Mouse (Mus musculus): Measurements from ENCODE around the gene 1700013G24Rik. TPM values are rescaled to one million over a fixed set of nuclear protein-coding genes. Genes with fewer than 3 reads are reported as not detected.

The 1700013G24Rik gene
- polyA plus RNA-seq, 1 experiment from 2014 or later: not detected

DNA sequence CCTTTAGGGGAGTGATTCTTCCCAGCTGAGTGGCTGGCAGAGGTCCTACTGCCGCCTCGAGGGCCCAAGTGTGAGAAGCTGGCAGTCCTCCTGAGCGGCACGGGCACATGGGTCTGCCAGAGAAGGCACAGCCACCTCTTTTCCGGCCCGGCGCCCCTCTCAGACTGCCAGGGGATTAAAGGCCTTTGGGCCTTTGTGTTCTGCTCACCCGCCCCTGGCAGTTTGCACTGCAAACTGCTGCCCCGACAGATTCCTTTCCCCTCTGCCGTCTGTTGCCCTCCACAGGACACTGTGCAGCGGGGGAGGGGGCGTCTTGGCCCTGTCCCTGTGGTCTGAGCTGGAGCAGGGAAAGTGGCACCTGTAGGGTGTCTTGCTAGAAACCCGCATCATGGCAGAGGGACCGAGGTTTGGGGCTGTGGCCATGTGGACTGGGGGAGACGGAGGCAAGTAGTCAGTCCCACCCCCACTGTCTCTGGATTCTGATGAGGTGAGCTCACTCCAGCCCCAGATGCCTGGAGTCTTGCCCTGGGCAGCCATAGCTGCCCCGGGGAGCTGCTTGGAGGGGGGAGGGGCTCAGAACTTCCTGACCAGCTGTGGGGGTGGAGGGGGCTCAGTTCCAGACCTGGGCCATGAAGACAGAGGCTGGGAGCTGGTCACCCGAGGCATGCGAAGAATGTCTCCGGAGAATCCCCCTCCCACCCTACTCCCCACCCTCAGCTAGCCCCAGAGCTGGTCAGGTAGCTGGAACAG is 41.8 kb downstream of the 1700013G24Rik start:
- Histone ChIP-seq H3K4me2 (ENCODE audit: low read depth, low read length) (peak overlapping the region; percentile 30), H3K36me3 (ENCODE audit: control insufficient read depth, insufficient read depth) (no peaks in the 10 kb centered on the region)

DNA sequence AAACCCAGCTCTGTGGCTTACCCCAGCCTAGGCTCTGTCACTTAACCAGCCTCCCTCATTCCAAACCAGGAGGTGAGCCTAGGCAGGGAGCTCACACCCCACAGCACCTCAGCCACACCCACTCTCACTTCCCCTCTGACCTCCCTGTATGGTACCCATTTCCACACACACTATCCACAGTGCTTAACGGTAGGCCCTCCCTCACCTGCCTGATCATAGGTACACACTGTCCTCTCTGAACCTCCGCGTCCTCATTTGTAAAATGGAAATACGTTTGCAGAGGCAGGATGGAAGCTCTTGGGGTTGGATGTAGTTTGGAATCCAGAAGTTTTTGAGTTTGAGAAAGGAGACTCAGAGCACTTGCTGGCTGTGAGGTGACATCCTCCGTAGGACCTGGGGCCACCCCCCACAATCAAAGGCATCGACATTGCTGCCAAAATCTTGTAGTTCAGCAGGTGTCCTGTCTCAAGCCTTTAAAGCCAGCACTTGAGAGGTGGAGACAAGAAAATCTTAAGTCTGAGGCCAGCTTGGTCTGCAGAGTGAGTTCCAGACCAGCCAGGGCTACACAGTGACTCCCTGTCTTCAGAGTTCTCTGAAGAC is 42.5 kb downstream of the 1700013G24Rik start:
- H3K9ac ChIP-seq (ENCODE audit: low read length): peak overlapping the region; percentile 65
- peaks cover 67% of the 10 kb centered on the region for H3K4me1 ChIP-seq (ENCODE audit: control insufficient read depth, insufficient read depth, low read length)
- no peak overlapping the region for H3K4me3 ChIP-seq (ENCODE audit: low read length)
- H3K36me3 ChIP-seq (ENCODE audit: control insufficient read depth, insufficient read depth): no peaks in the 10 kb centered on the region
- peak overlapping the region; percentile 30; the same call in 1 of the 2 replicates for H3K4me2 ChIP-seq (ENCODE audit: low read depth, low read length)
- 49% methylated on average over 6 of the region's 6 CpGs for whole genome bisulfite sequencing
- H3K27ac ChIP-seq (ENCODE audit: low read length): peak overlapping the region; percentile 93
- no peak for ATAC-seq (replicated peaks; ENCODE audit: extremely low read depth, insufficient read depth, low FRiP score)
- no peaks in the 10 kb centered on the region for H3K9me3 ChIP-seq (replicated peaks; ENCODE audit: control insufficient read depth, low read length)
- H3K27me3 ChIP-seq (ENCODE audit: control insufficient read depth, insufficient read depth, low read length): no peaks in the 10 kb centered on the region

More for the DNA sequence above, 41.8 kb downstream of the 1700013G24Rik start:
- Histone ChIP-seq H3K27ac (ENCODE audit: low read length) (peak overlapping the region; percentile 93), H3K27me3 (ENCODE audit: control insufficient read depth, insufficient read depth, low read length) (no peaks in the 10 kb centered on the region), H3K4me3 (ENCODE audit: low read length) (no peak overlapping the region), H3K9ac (ENCODE audit: low read length) (peak overlapping the region; percentile 65), H3K9me3 (replicated peaks; ENCODE audit: control insufficient read depth, low read length) (no peaks in the 10 kb centered on the region), H3K4me1 (ENCODE audit: control insufficient read depth, insufficient read depth, low read length) (peaks cover 67% of the 10 kb centered on the region)
- 14% methylated on average over 19 of the region's 19 CpGs for WGBS
- peak; percentile 55 for ATAC-seq (replicated peaks; ENCODE audit: extremely low read depth, insufficient read depth, low FRiP score)

DNA sequence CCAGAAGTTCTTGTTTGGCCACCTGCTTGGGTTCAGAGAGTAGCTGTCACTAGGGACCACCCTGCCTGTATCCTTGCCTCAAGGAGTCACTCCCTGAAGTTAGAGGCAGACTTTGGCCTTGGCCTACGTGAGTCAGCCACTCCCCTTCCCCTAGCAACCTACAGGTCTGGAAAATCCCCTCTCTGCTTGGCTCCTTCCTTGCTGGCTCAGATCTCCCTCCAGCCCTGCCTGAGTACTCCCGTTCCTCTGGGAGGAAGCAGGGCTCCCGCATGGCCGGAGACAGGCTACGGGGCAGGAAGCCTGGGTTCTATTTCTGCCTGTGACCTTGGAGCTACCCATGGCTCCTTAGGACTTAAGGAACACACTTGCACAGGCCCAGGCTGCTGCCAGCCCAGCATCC is 44.3 kb downstream of the 1700013G24Rik start:
- peaks cover 79% of the 10 kb centered on the region for H3K4me1 ChIP-seq (ENCODE audit: control insufficient read depth, insufficient read depth, low read length)
- H3K9ac ChIP-seq (ENCODE audit: low read length): peak overlapping the region; percentile 58
- peak overlapping the region; percentile 84 for H3K27ac ChIP-seq (ENCODE audit: low read length)
- no peaks in the 10 kb centered on the region for H3K9me3 ChIP-seq (replicated peaks; ENCODE audit: control insufficient read depth, low read length)
- peaks cover 11% of the 10 kb centered on the region for H3K36me3 ChIP-seq (ENCODE audit: control insufficient read depth, insufficient read depth)
- H3K4me2 ChIP-seq (ENCODE audit: low read depth, low read length): 0 out of 2 replicates have a peak overlapping the region, but pooled peaks have one; percentile 16
- no peaks in the 10 kb centered on the region for H3K27me3 ChIP-seq (ENCODE audit: control insufficient read depth, insufficient read depth, low read length)
- 49% methylated on average over 5 of the region's 5 CpGs for WGBS
- peak; percentile 17 for ATAC-seq (replicated peaks; ENCODE audit: extremely low read depth, insufficient read depth, low FRiP score)
- no peak overlapping the region for H3K4me3 ChIP-seq (ENCODE audit: low read length)

DNA sequence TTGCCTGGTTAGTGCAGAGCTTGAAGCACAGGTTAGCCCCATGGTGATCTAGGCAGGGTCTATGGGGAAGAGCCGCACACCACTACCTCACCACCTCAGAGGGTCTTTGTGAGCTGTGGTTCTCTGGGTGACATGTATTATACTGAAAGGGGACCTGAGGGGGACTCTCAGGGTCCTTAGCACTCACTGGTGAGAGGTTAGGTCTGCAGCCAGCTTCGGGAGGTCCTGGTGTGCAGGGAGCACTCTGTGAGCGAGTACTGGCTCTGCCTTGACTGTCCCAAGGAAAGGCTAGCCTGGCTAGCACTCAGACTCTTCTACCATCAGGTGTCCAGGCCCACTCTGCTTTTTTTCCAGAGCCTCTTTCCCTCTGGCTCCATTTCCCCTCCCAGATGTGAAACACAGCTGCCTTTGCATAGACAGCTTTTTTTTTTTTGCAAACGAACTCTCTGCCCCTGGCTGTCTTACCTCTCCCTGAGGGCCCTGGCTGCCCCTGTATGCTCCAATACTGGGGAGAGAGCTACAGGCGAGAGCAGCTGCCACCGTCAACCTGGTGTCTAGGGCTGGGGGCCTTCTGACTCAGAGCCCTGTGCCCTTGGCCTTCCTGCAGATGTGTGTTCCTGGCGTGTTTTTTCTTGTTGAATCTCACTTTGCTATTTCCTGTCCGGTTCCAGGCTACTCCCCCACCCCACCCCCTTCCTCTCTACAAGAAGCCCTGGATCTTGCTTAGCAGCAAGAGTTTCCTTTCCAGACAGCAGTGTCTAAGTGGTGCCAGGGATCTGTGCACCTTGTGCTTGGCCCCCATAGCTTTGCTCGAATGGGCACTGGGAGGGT is 45.0 kb downstream of the 1700013G24Rik start:
- H3K27me3 ChIP-seq (ENCODE audit: control insufficient read depth, insufficient read depth, low read length): no peaks in the 10 kb centered on the region
- no peak overlapping the region for H3K4me3 ChIP-seq (ENCODE audit: low read length)
- H3K36me3 ChIP-seq (ENCODE audit: control insufficient read depth, insufficient read depth): peaks cover 17% of the 10 kb centered on the region
- H3K9ac ChIP-seq (ENCODE audit: low read length): peak overlapping the region; percentile 58
- WGBS: 35% methylated on average over 9 of the region's 9 CpGs
- H3K4me1 ChIP-seq (ENCODE audit: control insufficient read depth, insufficient read depth, low read length): peaks cover 81% of the 10 kb centered on the region
- ATAC-seq (replicated peaks; ENCODE audit: extremely low read depth, insufficient read depth, low FRiP score): no peak
- H3K9me3 ChIP-seq (replicated peaks; ENCODE audit: control insufficient read depth, low read length): no peaks in the 10 kb centered on the region
- H3K4me2 ChIP-seq (ENCODE audit: low read depth, low read length): 0 out of 2 replicates have a peak overlapping the region, but pooled peaks have one; percentile 16
- peak overlapping the region; percentile 84 for H3K27ac ChIP-seq (ENCODE audit: low read length)

DNA sequence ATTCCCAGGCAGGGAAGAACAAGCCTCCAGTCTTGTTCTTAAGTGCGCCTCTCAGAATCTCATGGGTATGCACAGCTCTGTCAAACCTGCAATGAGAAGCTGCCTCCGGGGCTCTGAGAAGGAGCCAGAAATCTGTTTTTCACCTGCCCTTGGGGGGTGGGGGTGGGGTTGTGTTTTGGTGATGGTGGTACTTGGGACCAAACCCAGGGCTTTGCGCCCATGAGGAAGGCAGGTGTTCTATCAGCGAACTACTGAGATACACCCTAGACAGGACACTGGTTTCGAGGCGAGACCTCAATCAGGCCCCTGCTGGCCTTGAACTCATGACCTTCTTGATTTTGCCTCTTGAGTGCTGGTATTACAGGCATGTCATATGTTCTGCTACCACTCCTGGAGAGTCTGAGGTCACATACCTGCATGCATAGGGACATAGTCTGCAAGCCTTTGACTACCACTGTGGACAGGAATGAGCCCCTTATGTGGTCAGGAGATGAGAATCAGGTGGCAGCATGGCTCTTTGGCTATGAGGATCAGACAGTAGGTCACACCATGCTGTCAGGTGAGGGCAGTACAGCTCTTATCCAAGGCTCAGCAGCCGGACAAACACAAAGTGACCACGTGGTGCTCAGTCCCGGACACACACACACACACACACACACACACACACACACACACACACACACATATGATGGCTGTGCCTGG is 45.9 kb downstream of the 1700013G24Rik start:
- no peaks in the 10 kb centered on the region for H3K9me3 ChIP-seq (replicated peaks; ENCODE audit: control insufficient read depth, low read length)
- no peak for ATAC-seq (replicated peaks; ENCODE audit: extremely low read depth, insufficient read depth, low FRiP score)
- H3K27ac ChIP-seq (ENCODE audit: low read length): peak overlapping the region; percentile 84
- WGBS: 62% methylated on average over 9 of the region's 9 CpGs
- H3K4me1 ChIP-seq (ENCODE audit: control insufficient read depth, insufficient read depth, low read length): peaks cover 80% of the 10 kb centered on the region
- no peaks in the 10 kb centered on the region for H3K27me3 ChIP-seq (ENCODE audit: control insufficient read depth, insufficient read depth, low read length)
- H3K4me2 ChIP-seq (ENCODE audit: low read depth, low read length): no peak overlapping the region
- H3K4me3 ChIP-seq (ENCODE audit: low read length): no peak overlapping the region
- peaks cover 22% of the 10 kb centered on the region for H3K36me3 ChIP-seq (ENCODE audit: control insufficient read depth, insufficient read depth)
- H3K9ac ChIP-seq (ENCODE audit: low read length): peak overlapping the region; percentile 58

DNA sequence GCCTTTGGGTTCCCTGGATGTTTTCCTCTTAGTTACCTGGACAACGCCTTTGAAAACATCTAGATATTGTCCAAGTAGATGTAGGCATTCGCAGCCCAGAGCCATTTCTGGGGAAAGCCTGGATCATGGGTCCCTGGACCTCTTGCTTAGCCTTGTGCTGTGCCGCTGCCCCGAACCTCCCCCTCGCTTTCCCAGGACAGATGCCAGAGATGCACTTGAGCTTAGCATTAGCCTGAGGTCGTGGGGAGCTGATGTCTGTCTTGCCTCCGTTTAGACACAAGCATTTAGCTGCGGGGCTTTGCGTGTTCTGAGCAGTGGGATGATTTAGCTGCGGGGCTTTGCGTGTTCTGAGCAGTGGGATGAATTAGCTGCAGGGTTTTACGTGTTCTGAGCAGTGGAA is 47.1 kb downstream of the 1700013G24Rik start:
- peak overlapping the region; percentile 53 for H3K9ac ChIP-seq (ENCODE audit: low read length)
- no peak overlapping the region for H3K4me3 ChIP-seq (ENCODE audit: low read length)
- peaks cover 29% of the 10 kb centered on the region for H3K36me3 ChIP-seq (ENCODE audit: control insufficient read depth, insufficient read depth)
- 44% methylated on average over 12 of the region's 12 CpGs for WGBS
- ATAC-seq (replicated peaks; ENCODE audit: extremely low read depth, insufficient read depth, low FRiP score): no peak
- no peaks in the 10 kb centered on the region for H3K27me3 ChIP-seq (ENCODE audit: control insufficient read depth, insufficient read depth, low read length)
- no peaks in the 10 kb centered on the region for H3K9me3 ChIP-seq (replicated peaks; ENCODE audit: control insufficient read depth, low read length)
- H3K4me1 ChIP-seq (ENCODE audit: control insufficient read depth, insufficient read depth, low read length): peaks cover 71% of the 10 kb centered on the region
- H3K4me2 ChIP-seq (ENCODE audit: low read depth, low read length): no peak overlapping the region
- peak overlapping the region; percentile 51 for H3K27ac ChIP-seq (ENCODE audit: low read length)

DNA sequence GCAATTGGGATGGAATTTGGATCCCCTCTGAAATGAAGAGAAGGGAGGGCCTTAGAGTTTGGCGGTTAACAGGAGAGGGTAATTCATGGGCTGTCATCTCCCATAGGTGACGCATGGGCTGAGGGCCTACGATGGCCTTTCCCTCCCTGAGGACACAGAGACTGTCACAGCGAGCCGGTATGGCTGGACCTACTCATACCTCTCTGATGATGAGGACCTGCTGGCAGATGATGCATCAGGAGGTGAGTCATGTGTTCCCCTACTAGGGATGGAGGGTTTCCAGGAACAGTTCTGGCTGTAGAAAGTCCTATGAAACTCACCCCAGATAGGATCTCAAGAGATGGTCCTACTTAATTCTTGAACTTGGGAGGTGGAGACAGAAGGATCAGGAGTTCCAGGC is 47.9 kb downstream of the 1700013G24Rik start:
- Histone ChIP-seq H3K9me3 (replicated peaks; ENCODE audit: control insufficient read depth, low read length) (no peaks in the 10 kb centered on the region), H3K4me2 (ENCODE audit: low read depth, low read length) (no peak overlapping the region), H3K27ac (ENCODE audit: low read length) (0 out of 2 replicates have a peak overlapping the region, but pooled peaks have one; percentile 52), H3K36me3 (ENCODE audit: control insufficient read depth, insufficient read depth) (peaks cover 31% of the 10 kb centered on the region), H3K4me3 (ENCODE audit: low read length) (no peak overlapping the region), H3K4me1 (ENCODE audit: control insufficient read depth, insufficient read depth, low read length) (peaks cover 63% of the 10 kb centered on the region), H3K9ac (ENCODE audit: low read length) (0 out of 2 replicates have a peak overlapping the region, but pooled peaks have one; percentile 53), H3K27me3 (ENCODE audit: control insufficient read depth, insufficient read depth, low read length) (no peaks in the 10 kb centered on the region)
- 52% methylated on average over 5 of the region's 5 CpGs for WGBS
- ATAC-seq (replicated peaks; ENCODE audit: extremely low read depth, insufficient read depth, low FRiP score): no peak

DNA sequence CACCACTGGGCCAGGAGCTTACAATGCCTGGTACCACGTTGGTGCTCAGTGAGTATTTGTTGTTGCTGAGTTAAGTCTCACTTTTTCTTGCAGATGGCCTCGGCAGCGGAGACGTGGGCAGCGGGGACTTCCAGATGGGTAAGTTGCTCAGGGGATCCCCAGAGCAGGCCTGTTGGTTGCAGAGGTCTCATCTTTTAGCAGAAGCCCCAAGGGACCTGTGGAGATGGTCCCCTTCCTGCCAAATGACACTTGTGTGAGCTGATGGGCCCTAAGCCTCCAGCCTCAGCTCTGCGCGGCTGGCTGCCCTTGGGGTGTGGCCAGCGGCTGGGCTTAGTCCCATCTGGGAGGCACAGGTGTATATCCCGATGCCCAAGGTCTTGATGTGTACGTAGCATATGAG is 49.1 kb downstream of the 1700013G24Rik start:
- H3K4me1 ChIP-seq (ENCODE audit: control insufficient read depth, insufficient read depth, low read length): peaks cover 59% of the 10 kb centered on the region
- 0 out of 2 replicates have a peak overlapping the region, but pooled peaks have one; percentile 10 for H3K27ac ChIP-seq (ENCODE audit: low read length)
- WGBS: 89% methylated on average over 10 of the region's 10 CpGs
- H3K9ac ChIP-seq (ENCODE audit: low read length): no peak overlapping the region
- H3K27me3 ChIP-seq (ENCODE audit: control insufficient read depth, insufficient read depth, low read length): no peaks in the 10 kb centered on the region
- no peaks in the 10 kb centered on the region for H3K9me3 ChIP-seq (replicated peaks; ENCODE audit: control insufficient read depth, low read length)
- no peak for ATAC-seq (replicated peaks; ENCODE audit: extremely low read depth, insufficient read depth, low FRiP score)
- H3K4me3 ChIP-seq (ENCODE audit: low read length): no peak overlapping the region
- peaks cover 31% of the 10 kb centered on the region for H3K36me3 ChIP-seq (ENCODE audit: control insufficient read depth, insufficient read depth)
- no peak overlapping the region for H3K4me2 ChIP-seq (ENCODE audit: low read depth, low read length)

All from heart, embryonic 16.5 days (tissue).